Mouse (Mus musculus) liver, embryonic 16.5 days (tissue): ENCODE measurements around the gene Tmem63b. TPM values are rescaled to one million over a fixed set of nuclear protein-coding genes. Genes with fewer than 3 reads are reported as not detected.

Source experiments
- ATAC-seq: fragments of 200-750 bp; cut with Nextera tagmentation; 2 replicates; pipeline ENCODE4 v1.8.0; 2017; ENCODE audit warnings: low read depth, mild to moderate bottlenecking, moderate number of reproducible peaks, moderate library complexity
- H3K27ac ChIP-seq: fragments of 300-500 bp; sonication (generic); 2 replicates; pipeline ENCODE4 v1.5.1; 2014; ENCODE audit warnings: mild to moderate bottlenecking, low read length
- H3K27me3 ChIP-seq: fragments of 300-500 bp; sonication (generic); 2 replicates; pipeline ENCODE4 v1.6.1; 2014; ENCODE audit warnings: low read depth, low read length, mixed read lengths; ENCODE audit not compliant: control insufficient read depth, insufficient read depth
- H3K36me3 ChIP-seq: fragments of 300-500 bp; sonication (generic); 2 replicates; pipeline ENCODE4 v1.6.1; 2014; ENCODE audit warnings: mild to moderate bottlenecking; ENCODE audit not compliant: control insufficient read depth, insufficient read depth
- H3K4me1 ChIP-seq: fragments of 300-500 bp; sonication (generic); 2 replicates; pipeline ENCODE4 v1.6.1; 2014; ENCODE audit warnings: low read depth, low read length, mixed read lengths; ENCODE audit not compliant: control insufficient read depth
- H3K4me2 ChIP-seq: fragments of 300-500 bp; sonication (generic); 2 replicates; pipeline ENCODE4 v1.6.1; 2014; ENCODE audit warnings: low read depth, low read length, mixed read lengths
- H3K4me3 ChIP-seq: fragments of 300-500 bp; sonication (generic); 2 replicates; pipeline ENCODE4 v1.5.1; 2014; ENCODE audit warnings: low read depth, mild to moderate bottlenecking, low read length
- H3K9ac ChIP-seq: fragments of 300-500 bp; sonication (generic); 2 replicates; pipeline ENCODE4 v1.6.1; 2014; ENCODE audit warnings: low read depth, low read length
- H3K9me3 ChIP-seq: fragments of 300-500 bp; sonication (generic); replicated peaks from 2 replicates; pipeline ENCODE4 v1.6.1; 2016; ENCODE audit warnings: low read length; ENCODE audit not compliant: control insufficient read depth
- WGBS: fragments of 180-500 bp; shearing (Covaris S2); extraction: QIAGEN DNeasy Blood & Tissue Kit; methylation state at CpG from one replicate; pipeline ENCODE4 v1.1.7; 2014; ENCODE audit not compliant: insufficient replicate concordance; 5-methylcytosine and 5-hydroxymethylcytosine counted together
- polyA plus RNA-seq: library from polyadenylated mRNA; unstranded; fragments of >200 nt; fragmentation: Nextera tagmentation; extraction: Ambion mirVana; gene quantifications from 2 replicates; pipeline ENCODE4 v1.2.1, GENCODE M21; 2015

Gene Tmem63b
- polyA plus RNA-seq, 1 experiment from 2014 or later: 10.0 TPM

DNA sequence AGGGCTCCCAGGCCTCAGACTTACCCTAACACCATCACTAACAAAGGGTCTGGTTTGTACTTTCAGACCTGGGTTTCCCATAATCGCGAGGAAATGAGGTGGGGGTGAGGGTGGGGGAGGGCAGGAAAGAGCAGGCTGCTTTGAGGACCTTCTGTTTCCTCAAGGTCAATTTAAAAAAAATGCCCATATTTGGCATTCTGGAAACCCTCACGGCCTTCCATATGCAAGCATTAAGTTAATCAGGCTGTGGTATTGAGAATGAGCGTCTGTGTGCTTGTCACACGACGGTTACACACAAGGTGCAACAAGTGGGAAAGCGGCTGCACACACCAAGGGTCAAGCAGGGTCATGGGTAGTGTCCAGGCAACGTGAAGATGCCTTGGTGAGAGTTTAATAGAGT is 74.7 kb downstream of the Tmem63b start:
- no peak for ATAC-seq
- peaks cover 12% of the 10 kb centered on the region for H3K4me1 ChIP-seq
- no peaks in the 10 kb centered on the region; the same call in 1 of the 2 replicates for H3K27me3 ChIP-seq
- no peak overlapping the region for H3K4me3 ChIP-seq
- no peak overlapping the region for H3K9ac ChIP-seq
- no peaks in the 10 kb centered on the region for H3K9me3 ChIP-seq
- H3K27ac ChIP-seq: no peak overlapping the region
- WGBS: 55% methylated on average over 8 of the region's 8 CpGs
- no peak overlapping the region for H3K4me2 ChIP-seq
- H3K36me3 ChIP-seq: no peaks in the 10 kb centered on the region

Other genes starting within 250 kb of the Tmem63b start
- 0.15 and 0.21 TPM in 2 replicates for gene Spats1, start 211.5 kb downstream of the Tmem63b start, polyA plus RNA-seq
- 5.3 and 5.6 TPM in 2 replicates for gene Aars2, start 180.1 kb downstream of the Tmem63b start, polyA plus RNA-seq
- 0.06 TPM in 1 of 2 replicates, not detected in the other for gene Tcte1, start 163.5 kb downstream of the Tmem63b start, polyA plus RNA-seq
- gene Tmem151b, start 137.2 kb downstream of the Tmem63b start, polyA plus RNA-seq: 0.12 TPM in 2 replicates
- gene Nfkbie, start 131.2 kb downstream of the Tmem63b start, polyA plus RNA-seq: 1.8 TPM in 2 replicates
- gene Slc35b2, start 123.0 kb downstream of the Tmem63b start, polyA plus RNA-seq: 45.3 and 46.5 TPM in 2 replicates
- 564 and 565 TPM in 2 replicates for gene Hsp90ab1, start 113.6 kb downstream of the Tmem63b start, polyA plus RNA-seq
- gene Slc29a1, start 87.3 kb downstream of the Tmem63b start, polyA plus RNA-seq: 154 and 162 TPM in 2 replicates
- gene Mymx, start 84.8 kb downstream of the Tmem63b start, polyA plus RNA-seq: 0.30 and 0.35 TPM in 2 replicates
- gene Capn11, start 27.6 kb downstream of the Tmem63b start, polyA plus RNA-seq: 0.08 and 0.41 TPM in 2 replicates
- 94.4 and 99.9 TPM in 2 replicates for gene Mrpl14, start 583 bp downstream of the Tmem63b start, polyA plus RNA-seq
- gene 1600014C23Rik, start 46.9 kb upstream of the Tmem63b start, polyA plus RNA-seq: not detected in 2 replicates